Mouse (Mus musculus) heart, postnatal 0 days (tissue): ENCODE measurements at regions not wholly inside any gene's neighbourhood (a gene's known extent, or its start where the extent isn't known, plus 50 kb on each side); places are given as distances from the start of the nearest gene placed in this dataset.

Source experiments
- ATAC-seq: fragments of 200-750 bp; cut with Nextera tagmentation; 2 replicates; pipeline ENCODE4 v1.8.0; 2017; ENCODE audit warnings: low read depth, moderate number of reproducible peaks, moderate library complexity; ENCODE audit not compliant: insufficient read depth
- DNase-seq: peaks from one replicate; pipeline ENCODE4 v3.0.0-alpha.2; 2016; ENCODE audit warnings: low spot score
- H3K27ac ChIP-seq: fragments of 300-500 bp; sonication (generic); 2 replicates; pipeline ENCODE4 v1.5.1; 2014; ENCODE audit warnings: low read depth, mild to moderate bottlenecking
- H3K27me3 ChIP-seq: fragments of 300-500 bp; sonication (generic); 2 replicates; pipeline ENCODE4 v1.6.1; 2014; ENCODE audit warnings: low read length, mixed read lengths; ENCODE audit not compliant: control insufficient read depth, insufficient read depth
- H3K36me3 ChIP-seq: fragments of 300-500 bp; sonication (generic); replicated peaks from 2 replicates; pipeline ENCODE4 v1.6.1; 2014; ENCODE audit warnings: low read length, mixed read lengths; ENCODE audit not compliant: control insufficient read depth, insufficient read depth
- H3K4me1 ChIP-seq: fragments of 300-500 bp; sonication (generic); 2 replicates; pipeline ENCODE4 v1.6.1; 2014; ENCODE audit warnings: antibody characterized with exemption; ENCODE audit not compliant: control insufficient read depth, insufficient read depth
- H3K4me2 ChIP-seq: fragments of 300-500 bp; sonication (generic); 2 replicates; pipeline ENCODE4 v1.6.1; 2014; ENCODE audit warnings: low read depth, mild to moderate bottlenecking, low read length, moderate library complexity
- H3K4me3 ChIP-seq: fragments of 300-500 bp; sonication (generic); 2 replicates; pipeline ENCODE4 v1.5.1; 2014; ENCODE audit warnings: low read depth, low read length
- H3K9ac ChIP-seq: fragments of 300-500 bp; sonication (generic); replicated peaks from 2 replicates; pipeline ENCODE4 v1.6.1; 2014; ENCODE audit warnings: low read depth, low read length, mixed read lengths
- H3K9me3 ChIP-seq: fragments of 300-500 bp; sonication (generic); replicated peaks from 2 replicates; pipeline ENCODE4 v1.6.1; 2016; ENCODE audit warnings: low read length; ENCODE audit not compliant: control insufficient read depth
- CTCF ChIP-seq: IDR thresholded peaks from 2 replicates; pipeline ENCODE4 v1.5.1; 2016; ENCODE audit warnings: antibody characterized with exemption, control low read depth, low read depth
- EP300 ChIP-seq: IDR thresholded peaks from 2 replicates; pipeline ENCODE4 v1.6.1; 2016; ENCODE audit warnings: antibody characterized with exemption, low read depth
- WGBS: fragments of 180-500 bp; shearing (Covaris S2); extraction: QIAGEN DNeasy Blood & Tissue Kit; methylation state at CpG from one replicate; pipeline ENCODE4 v1.1.7; 2014; 5-methylcytosine and 5-hydroxymethylcytosine counted together

DNA sequence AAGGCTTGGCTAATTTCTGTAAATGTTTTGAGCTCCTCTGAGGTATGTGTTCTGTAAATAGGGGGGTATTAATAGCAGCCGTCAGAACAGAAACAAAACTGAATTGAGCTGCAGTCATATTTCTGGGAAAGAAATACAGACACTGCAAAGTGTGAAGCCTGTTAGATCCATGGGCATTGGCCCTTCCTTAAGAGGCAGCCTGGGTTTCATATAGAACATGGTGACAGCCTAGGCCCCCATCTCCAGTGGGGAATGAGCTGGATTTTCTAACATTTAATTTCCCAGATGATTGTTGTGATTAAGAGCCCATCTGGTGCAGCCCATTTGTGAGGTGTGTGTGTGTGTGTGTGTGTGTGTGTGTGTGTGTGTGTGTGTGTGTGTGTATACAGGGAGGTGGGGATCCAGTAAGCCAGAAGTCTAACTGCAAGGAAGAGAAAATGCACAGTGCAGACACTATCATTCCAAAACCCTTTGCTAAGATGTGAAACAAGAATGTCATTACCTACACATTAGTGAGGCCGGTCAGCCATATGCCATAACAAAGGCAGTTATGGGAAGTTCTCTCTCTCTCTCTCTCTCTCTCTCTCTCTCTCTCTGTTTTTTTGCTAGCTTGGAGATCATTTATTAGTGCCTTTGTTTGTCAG lies 355.7 kb upstream of the Ubash3b start:
- H3K36me3 ChIP-seq, result no peaks in the 10 kb centered on the region
- no peak overlapping the region for H3K4me2 ChIP-seq
- ATAC-seq (no peak), DNase-seq (no peak)
- no peak overlapping the region for H3K9ac ChIP-seq
- no peaks in the 10 kb centered on the region for H3K9me3 ChIP-seq
- 0 out of 2 replicates have a peak, but pooled peaks cover 9% of the 10 kb centered on the region for H3K4me1 ChIP-seq
- H3K27ac ChIP-seq, result no peak overlapping the region
- WGBS, result 56% methylated on average over 2 of the region's 2 CpGs
- no peak for TF ChIP-seq EP300
- TF ChIP-seq CTCF, result no peak
- no peak overlapping the region for H3K4me3 ChIP-seq
- H3K27me3 ChIP-seq, result no peaks in the 10 kb centered on the region

DNA sequence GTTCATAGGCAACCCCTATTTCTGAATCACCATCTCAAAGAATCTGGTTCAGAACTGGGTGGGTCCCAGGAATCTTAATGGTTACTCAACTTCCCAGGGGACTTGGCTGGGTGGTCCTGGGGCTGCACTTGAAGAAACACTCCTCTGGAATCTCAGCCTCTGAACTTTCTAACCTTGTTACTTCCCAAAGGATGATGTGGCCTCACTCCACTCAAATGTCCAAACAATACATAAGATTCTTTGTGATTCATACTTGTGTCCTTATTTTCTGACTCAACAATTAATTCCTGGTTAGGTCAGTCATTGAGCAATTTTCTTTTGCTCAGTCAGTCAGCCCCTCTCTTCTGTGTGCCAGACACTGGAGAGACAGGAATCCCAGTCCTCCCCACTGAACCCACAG lies 353.7 kb upstream of the Ubash3b start:
- no peak for ATAC-seq

DNA sequence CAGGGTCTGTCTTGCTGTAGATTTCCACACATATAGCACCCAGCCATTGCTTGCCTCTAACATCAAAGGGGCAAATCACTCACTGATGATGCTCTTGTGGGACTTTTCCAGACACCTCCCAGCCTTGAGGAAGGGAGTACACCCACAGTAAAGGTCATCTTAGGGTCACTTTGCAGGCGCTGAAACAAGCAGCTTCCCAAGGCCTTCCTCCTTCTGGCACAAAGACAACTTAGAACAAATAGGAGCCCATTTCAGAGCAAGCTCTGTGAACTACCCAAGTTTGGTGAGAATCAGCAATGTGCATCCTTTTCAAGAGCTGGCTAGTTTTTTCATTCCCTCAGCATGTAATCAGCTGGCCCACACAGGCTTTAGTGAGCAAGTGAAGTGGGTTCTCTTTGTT lies 352.2 kb upstream of the Ubash3b start:
- no peak overlapping the region for H3K4me2 ChIP-seq
- no peak for TF ChIP-seq CTCF
- no peak for TF ChIP-seq EP300
- no peak overlapping the region for H3K4me3 ChIP-seq
- H3K4me1 ChIP-seq, result 0 out of 2 replicates have a peak, but pooled peaks cover 3% of the 10 kb centered on the region
- no peak overlapping the region for H3K9ac ChIP-seq
- H3K36me3 ChIP-seq, result no peaks in the 10 kb centered on the region
- ATAC-seq (no peak), DNase-seq (no peak)
- 37% methylated on average over 1 of the region's 1 CpGs for WGBS
- no peaks in the 10 kb centered on the region for H3K27me3 ChIP-seq
- H3K9me3 ChIP-seq, result no peaks in the 10 kb centered on the region
- H3K27ac ChIP-seq, result no peak overlapping the region

More for the DNA sequence above, 353.7 kb upstream of the Ubash3b start:
- no peaks in the 10 kb centered on the region for H3K36me3 ChIP-seq
- H3K4me3 ChIP-seq, result no peak overlapping the region
- H3K9me3 ChIP-seq, result no peaks in the 10 kb centered on the region
- DNase-seq, result no peak
- 0 out of 2 replicates have a peak, but pooled peaks cover 3% of the 10 kb centered on the region for H3K4me1 ChIP-seq
- H3K27ac ChIP-seq, result no peak overlapping the region
- H3K4me2 ChIP-seq, result no peak overlapping the region
- no peak overlapping the region for H3K9ac ChIP-seq
- no peaks in the 10 kb centered on the region for H3K27me3 ChIP-seq
- TF ChIP-seq EP300, result no peak
- TF ChIP-seq CTCF, result no peak

DNA sequence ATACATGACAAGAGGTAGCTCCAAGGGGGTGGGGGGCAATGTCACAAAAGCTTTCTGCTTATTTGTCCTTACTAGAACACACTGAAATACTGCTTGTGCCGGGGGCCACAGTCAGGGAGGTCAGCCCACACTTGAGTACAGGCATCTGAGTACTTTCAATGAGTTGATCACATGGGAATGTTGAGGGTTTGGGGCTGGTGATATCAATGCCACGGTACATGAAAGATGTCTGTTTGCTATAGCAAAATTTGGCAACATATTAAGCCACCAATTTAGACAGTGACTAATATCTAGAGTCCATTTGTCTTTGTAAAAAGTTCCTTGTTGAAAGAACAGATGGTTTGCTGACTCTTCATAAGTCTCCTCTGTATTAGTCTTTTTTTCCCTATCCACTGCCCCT lies 348.1 kb upstream of the Ubash3b start:
- H3K4me3 ChIP-seq, result no peak overlapping the region
- no peak for DNase-seq
- H3K27me3 ChIP-seq, result no peaks in the 10 kb centered on the region
- no peaks in the 10 kb centered on the region for H3K9me3 ChIP-seq
- WGBS, result 54% methylated on average over 2 of the region's 2 CpGs
- H3K9ac ChIP-seq, result no peak overlapping the region
- TF ChIP-seq CTCF (no peak), EP300 (no peak)
- no peak overlapping the region for H3K27ac ChIP-seq
- H3K4me2 ChIP-seq, result no peak overlapping the region
- H3K36me3 ChIP-seq, result no peaks in the 10 kb centered on the region
- no peak for ATAC-seq
- H3K4me1 ChIP-seq, result no peaks in the 10 kb centered on the region

DNA sequence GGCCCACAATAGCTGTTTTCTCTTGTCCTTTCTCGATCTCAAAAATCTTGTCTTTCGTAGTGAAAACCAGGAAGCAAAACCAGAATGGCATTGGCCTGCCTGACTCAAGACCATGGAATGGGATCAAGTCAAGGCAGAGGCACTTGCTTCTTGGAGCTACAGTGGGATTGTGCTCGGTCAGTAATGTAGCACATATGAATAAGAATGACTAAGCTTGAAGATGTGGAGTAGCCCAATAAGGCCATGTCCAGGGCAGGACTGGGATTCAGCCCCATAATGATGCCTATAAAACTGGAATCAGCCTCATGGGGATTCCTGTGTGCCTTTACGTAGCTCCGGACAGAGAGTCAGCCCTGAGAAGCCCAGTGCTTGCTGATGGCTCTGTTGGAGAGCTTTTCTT lies 347.2 kb upstream of the Ubash3b start:
- Histone ChIP-seq H3K27ac (no peak overlapping the region), H3K27me3 (no peaks in the 10 kb centered on the region), H3K4me2 (no peak overlapping the region), H3K36me3 (no peaks in the 10 kb centered on the region), H3K9ac (no peak overlapping the region), H3K9me3 (no peaks in the 10 kb centered on the region), H3K4me3 (no peak overlapping the region), H3K4me1 (no peaks in the 10 kb centered on the region)
- no peak for ATAC-seq
- 94% methylated on average over 5 of the region's 5 CpGs for WGBS
- DNase-seq, result no peak
- TF ChIP-seq EP300, result no peak
- TF ChIP-seq CTCF, result no peak

DNA sequence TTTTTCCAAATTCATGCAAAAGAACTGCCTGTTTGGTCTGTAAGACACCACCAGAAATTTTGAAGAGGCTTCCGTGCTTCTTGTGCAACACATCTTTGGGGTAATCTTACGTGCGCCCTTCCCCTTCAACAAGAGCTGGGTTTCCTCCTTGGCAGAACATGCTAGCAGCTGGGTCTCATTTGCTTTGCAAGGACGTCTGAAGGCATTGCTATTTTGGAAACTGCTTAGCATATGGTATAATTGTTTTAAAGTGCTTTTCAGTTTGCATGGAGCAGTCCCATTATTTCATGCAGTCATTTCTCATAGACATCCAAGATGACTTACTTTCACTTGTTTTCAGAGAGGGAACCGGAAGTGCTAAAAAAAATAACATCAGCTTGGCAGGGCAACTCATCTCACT lies 336.8 kb upstream of the Ubash3b start:
- TF ChIP-seq EP300, result no peak
- no peak for TF ChIP-seq CTCF
- no peak overlapping the region for H3K4me2 ChIP-seq
- H3K36me3 ChIP-seq, result no peaks in the 10 kb centered on the region
- DNase-seq, result no peak
- H3K9ac ChIP-seq, result no peak overlapping the region
- H3K4me1 ChIP-seq, result no peaks in the 10 kb centered on the region
- no peak overlapping the region for H3K4me3 ChIP-seq
- no peaks in the 10 kb centered on the region for H3K27me3 ChIP-seq
- H3K27ac ChIP-seq, result no peak overlapping the region
- WGBS, result 81% methylated on average over 5 of the region's 5 CpGs
- ATAC-seq, result no peak
- no peaks in the 10 kb centered on the region for H3K9me3 ChIP-seq
